Mouse (Mus musculus): Measurements from ENCODE around the gene Sec61a2.
A peak's percentile ranks its signal among the peaks of the same experiment; 100 is the strongest.

Gene Sec61a2

GRCm38 (mm10) chr2:5922823-5923222 is 27.6 kb upstream of the Sec61a2 start:
- no peaks in the 10 kb centered on the region for H3K27me3 ChIP-seq (ENCODE audit: control insufficient read depth, insufficient read depth, low read length, poor library complexity, severe bottlenecking)
- no peaks in the 10 kb centered on the region for H3K36me3 ChIP-seq (ENCODE audit: control insufficient read depth, insufficient read depth, low read length, poor library complexity, severe bottlenecking)
- DNase-seq (ENCODE audit: low read depth, low spot score), result peak; percentile 42

- no peaks in the 10 kb centered on the region for H3K36me3 ChIP-seq (ENCODE audit: control insufficient read depth, insufficient read depth, low read length, poor library complexity, severe bottlenecking)
- no peak for DNase-seq (ENCODE audit: low read depth, low spot score)
- no peaks in the 10 kb centered on the region for H3K27me3 ChIP-seq (ENCODE audit: control insufficient read depth, insufficient read depth, low read length, poor library complexity, severe bottlenecking)
These were observed 16.2 kb upstream of the Sec61a2 start for GRCm38 (mm10) chr2:5911282-5911965.

GRCm38 (mm10) chr2:5906625-5907024 is 11.4 kb upstream of the Sec61a2 start:
- peak; percentile 82 for DNase-seq (ENCODE audit: low read depth, low spot score)
- Histone ChIP-seq H3K36me3 (ENCODE audit: control insufficient read depth, insufficient read depth, low read length, poor library complexity, severe bottlenecking) (no peaks in the 10 kb centered on the region), H3K27me3 (ENCODE audit: control insufficient read depth, insufficient read depth, low read length, poor library complexity, severe bottlenecking) (no peaks in the 10 kb centered on the region)

GRCm38 (mm10) chr2:5906092-5906491 is 10.9 kb upstream of the Sec61a2 start:
- Histone ChIP-seq H3K36me3 (ENCODE audit: control insufficient read depth, insufficient read depth, low read length, poor library complexity, severe bottlenecking) (no peaks in the 10 kb centered on the region), H3K27me3 (ENCODE audit: control insufficient read depth, insufficient read depth, low read length, poor library complexity, severe bottlenecking) (no peaks in the 10 kb centered on the region)
- DNase-seq (ENCODE audit: low read depth, low spot score), result no peak

GRCm38 (mm10) chr2:5900145-5900544 is 4.9 kb upstream of the Sec61a2 start:
- peak; percentile 73 for DNase-seq (ENCODE audit: low read depth, low spot score)
- Histone ChIP-seq H3K36me3 (ENCODE audit: control insufficient read depth, insufficient read depth, low read length, poor library complexity, severe bottlenecking) (no peaks in the 10 kb centered on the region), H3K27me3 (ENCODE audit: control insufficient read depth, insufficient read depth, low read length, poor library complexity, severe bottlenecking) (no peaks in the 10 kb centered on the region)

- no peaks in the 10 kb centered on the region for H3K27me3 ChIP-seq (ENCODE audit: control insufficient read depth, insufficient read depth, low read length, poor library complexity, severe bottlenecking)
- DNase-seq (ENCODE audit: low read depth, low spot score), result no peak
- 0 out of 2 replicates have a peak, but pooled peaks cover 2% of the 10 kb centered on the region for H3K36me3 ChIP-seq (ENCODE audit: control insufficient read depth, insufficient read depth, low read length, poor library complexity, severe bottlenecking)
These were observed 936 bp downstream of the Sec61a2 start for GRCm38 (mm10) chr2:5894296-5894695.

GRCm38 (mm10) chr2:5889412-5889811 is 5.8 kb downstream of the Sec61a2 start:
- no peak for DNase-seq (ENCODE audit: low read depth, low spot score)
- Histone ChIP-seq H3K36me3 (ENCODE audit: control insufficient read depth, insufficient read depth, low read length, poor library complexity, severe bottlenecking) (peaks cover 9% of the 10 kb centered on the region; the same call in 1 of the 2 replicates), H3K27me3 (ENCODE audit: control insufficient read depth, insufficient read depth, low read length, poor library complexity, severe bottlenecking) (no peaks in the 10 kb centered on the region)

- H3K36me3 ChIP-seq (ENCODE audit: control insufficient read depth, insufficient read depth, low read length, poor library complexity, severe bottlenecking), result peaks cover 9% of the 10 kb centered on the region; the same call in 1 of the 2 replicates
- no peak for DNase-seq (ENCODE audit: low read depth, low spot score)
- no peaks in the 10 kb centered on the region for H3K27me3 ChIP-seq (ENCODE audit: control insufficient read depth, insufficient read depth, low read length, poor library complexity, severe bottlenecking)
These were observed 6.4 kb downstream of the Sec61a2 start for GRCm38 (mm10) chr2:5888865-5889264.

GRCm38 (mm10) chr2:5877446-5877845 is 17.8 kb downstream of the Sec61a2 start:
- DNase-seq (ENCODE audit: low read depth, low spot score), result no peak
- Histone ChIP-seq H3K27me3 (ENCODE audit: control insufficient read depth, insufficient read depth, low read length, poor library complexity, severe bottlenecking) (no peaks in the 10 kb centered on the region), H3K36me3 (ENCODE audit: control insufficient read depth, insufficient read depth, low read length, poor library complexity, severe bottlenecking) (0 out of 2 replicates have a peak, but pooled peaks cover 6% of the 10 kb centered on the region)

- Histone ChIP-seq H3K36me3 (ENCODE audit: control insufficient read depth, insufficient read depth, low read length, poor library complexity, severe bottlenecking) (0 out of 2 replicates have a peak, but pooled peaks cover 7% of the 10 kb centered on the region), H3K27me3 (ENCODE audit: control insufficient read depth, insufficient read depth, low read length, poor library complexity, severe bottlenecking) (no peaks in the 10 kb centered on the region)
- no peak for DNase-seq (ENCODE audit: low read depth, low spot score)
These were observed 25.5 kb downstream of the Sec61a2 start for GRCm38 (mm10) chr2:5869746-5870145.

- DNase-seq (ENCODE audit: low read depth, low spot score), result no peak
- 0 out of 2 replicates have a peak, but pooled peaks cover 6% of the 10 kb centered on the region for H3K36me3 ChIP-seq (ENCODE audit: control insufficient read depth, insufficient read depth, low read length, poor library complexity, severe bottlenecking)
- no peaks in the 10 kb centered on the region for H3K27me3 ChIP-seq (ENCODE audit: control insufficient read depth, insufficient read depth, low read length, poor library complexity, severe bottlenecking)
These were observed 27.6 kb downstream of the Sec61a2 start for GRCm38 (mm10) chr2:5867681-5868080.

GRCm38 (mm10) chr2:5862834-5863233 is 32.4 kb downstream of the Sec61a2 start, which contains the start of gene Gm13199:
Gm13199 (minus strand) TSS chr2:5862934.
- DNase-seq (ENCODE audit: low read depth, low spot score), result no peak

GRCm38 (mm10) chr2:5851866-5852265 is 43.4 kb downstream of the Sec61a2 start:
- DNase-seq (ENCODE audit: low read depth, low spot score), result no peak
- Histone ChIP-seq H3K27me3 (ENCODE audit: control insufficient read depth, insufficient read depth, low read length, poor library complexity, severe bottlenecking) (no peaks in the 10 kb centered on the region), H3K36me3 (ENCODE audit: control insufficient read depth, insufficient read depth, low read length, poor library complexity, severe bottlenecking) (0 out of 2 replicates have a peak, but pooled peaks cover 2% of the 10 kb centered on the region)

More at GRCm38 (mm10) chr2:5862834-5863233, 32.4 kb downstream of the Sec61a2 start, which contains the start of gene Gm13199:
- H3K27me3 ChIP-seq (ENCODE audit: control insufficient read depth, insufficient read depth, low read length, poor library complexity, severe bottlenecking), result no peaks in the 10 kb centered on the region
- H3K36me3 ChIP-seq (ENCODE audit: control insufficient read depth, insufficient read depth, low read length, poor library complexity, severe bottlenecking), result peaks cover 9% of the 10 kb centered on the region; the same call in 1 of the 2 replicates

GRCm38 (mm10) chr2:5851116-5851515 is 44.1 kb downstream of the Sec61a2 start:
- DNase-seq (ENCODE audit: low read depth, low spot score), result no peak
- H3K36me3 ChIP-seq (ENCODE audit: control insufficient read depth, insufficient read depth, low read length, poor library complexity, severe bottlenecking), result no peaks in the 10 kb centered on the region
- no peaks in the 10 kb centered on the region for H3K27me3 ChIP-seq (ENCODE audit: control insufficient read depth, insufficient read depth, low read length, poor library complexity, severe bottlenecking)

GRCm38 (mm10) chr2:5845826-5846225 is 49.4 kb downstream of the Sec61a2 start:
- no peaks in the 10 kb centered on the region; the same call in 1 of the 2 replicates for H3K36me3 ChIP-seq (ENCODE audit: control insufficient read depth, insufficient read depth, low read length, poor library complexity, severe bottlenecking)
- no peak for DNase-seq (ENCODE audit: low read depth, low spot score)
- H3K27me3 ChIP-seq (ENCODE audit: control insufficient read depth, insufficient read depth, low read length, poor library complexity, severe bottlenecking), result no peaks in the 10 kb centered on the region

Measured in splenic B cell, adult 2 months (primary cell).